Mouse (Mus musculus) thymus, postnatal 36 days (tissue): ENCODE results near the gene Pawr.
"Not testable (repeated sequence)": the region's sequence is repeated elsewhere in the genome, so short reads cannot be mapped to it uniquely, and the experiment has no call there.

ENCODE experiments used
- DNase-seq, 2 experiments: peaks; one replicate each; pipeline ENCODE4 v3.0.0; 2022; ENCODE audit warnings: mixed read lengths in 2 of 2

The Pawr gene

DNA sequence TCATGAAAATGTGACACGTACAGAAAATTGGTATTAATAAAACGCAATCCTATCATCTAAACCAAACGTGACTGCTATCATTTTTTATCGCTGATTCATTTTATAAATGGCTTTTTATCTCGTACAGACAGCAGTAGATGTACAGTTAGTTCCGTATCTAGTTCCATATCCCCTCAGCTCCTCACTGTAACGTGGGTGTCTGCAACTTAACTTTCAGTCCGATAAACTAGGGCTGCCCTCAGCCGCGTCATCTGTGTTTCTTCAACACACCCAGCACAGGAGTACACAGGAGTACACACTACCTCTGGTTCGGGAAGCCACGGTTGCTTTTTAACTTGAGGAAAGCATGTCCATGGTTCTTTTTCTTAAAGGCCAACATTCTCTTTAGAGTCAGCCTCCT lies 63.3 kb downstream of the Pawr start:
- DNase-seq: no peak

DNA sequence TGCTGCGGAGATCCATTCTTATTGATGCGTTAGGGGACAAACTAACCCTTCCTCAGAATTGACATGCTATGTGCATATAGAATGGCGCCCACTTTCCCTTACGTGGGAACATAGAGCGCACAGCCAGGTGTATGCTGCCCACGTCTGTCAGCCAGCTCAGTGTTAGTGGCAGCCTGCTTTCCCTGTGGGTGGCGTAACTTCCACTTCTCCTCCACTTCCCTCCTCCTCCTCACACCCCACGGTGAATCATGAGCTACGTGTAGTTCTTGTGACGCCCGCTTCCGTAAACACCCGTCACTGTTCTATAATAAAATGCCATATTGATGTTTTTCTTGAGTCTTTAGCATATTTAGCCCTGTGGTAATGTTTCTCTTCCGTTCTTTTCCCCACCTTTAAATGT lies 63.7 kb downstream of the Pawr start:
- no peak for DNase-seq

- DNase-seq: no peak
These were observed 70.8 kb downstream of the Pawr start for GRCm38 (mm10) chr10:108402751-108403150.

GRCm38 (mm10) chr10:108403366-108403865 lies 71.5 kb downstream of the Pawr start:
- DNase-seq: no peak

GRCm38 (mm10) chr10:108404087-108404486 lies 72.2 kb downstream of the Pawr start:
- no peak for DNase-seq

DNA sequence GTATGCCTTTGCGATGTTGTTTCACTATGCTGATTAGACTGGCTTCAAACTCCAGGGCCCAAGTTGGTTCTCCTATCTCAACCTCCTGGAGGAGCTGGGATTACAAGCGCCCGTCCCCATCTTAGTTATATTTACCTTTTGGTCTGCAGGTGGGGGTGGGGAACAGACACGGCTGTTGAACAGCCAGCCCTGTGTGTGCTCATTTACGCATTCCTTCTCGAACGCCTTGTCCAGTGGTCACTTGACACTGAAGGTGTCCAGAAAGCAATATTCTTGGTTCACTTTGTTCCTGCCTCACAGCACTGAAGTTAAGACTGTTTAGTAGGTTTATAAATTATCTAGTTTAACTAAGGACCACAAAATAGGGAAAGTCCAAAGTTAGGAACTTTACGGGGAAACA lies 73.2 kb downstream of the Pawr start:
- DNase-seq: no peak

DNA sequence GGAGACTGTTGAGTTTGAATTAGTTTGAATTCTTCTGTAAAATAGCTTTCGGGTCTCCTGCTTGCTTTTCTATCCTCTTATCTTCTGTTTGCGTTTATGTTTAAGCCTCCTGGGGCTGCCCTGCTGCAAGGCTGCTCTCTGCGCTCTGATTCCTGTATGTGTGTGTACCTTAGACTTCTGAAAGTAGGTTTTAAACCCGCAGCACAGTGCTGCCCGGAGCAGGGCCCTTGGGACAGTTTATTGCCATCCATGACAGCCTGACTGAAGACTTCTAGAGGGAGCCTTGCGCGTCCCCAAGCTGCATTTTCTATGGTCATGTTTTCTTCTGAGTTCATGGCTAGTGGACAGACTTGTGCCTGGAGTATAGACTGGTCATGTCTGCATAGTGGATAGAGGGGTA lies 74.0 kb downstream of the Pawr start:
- DNase-seq: no peak

DNA sequence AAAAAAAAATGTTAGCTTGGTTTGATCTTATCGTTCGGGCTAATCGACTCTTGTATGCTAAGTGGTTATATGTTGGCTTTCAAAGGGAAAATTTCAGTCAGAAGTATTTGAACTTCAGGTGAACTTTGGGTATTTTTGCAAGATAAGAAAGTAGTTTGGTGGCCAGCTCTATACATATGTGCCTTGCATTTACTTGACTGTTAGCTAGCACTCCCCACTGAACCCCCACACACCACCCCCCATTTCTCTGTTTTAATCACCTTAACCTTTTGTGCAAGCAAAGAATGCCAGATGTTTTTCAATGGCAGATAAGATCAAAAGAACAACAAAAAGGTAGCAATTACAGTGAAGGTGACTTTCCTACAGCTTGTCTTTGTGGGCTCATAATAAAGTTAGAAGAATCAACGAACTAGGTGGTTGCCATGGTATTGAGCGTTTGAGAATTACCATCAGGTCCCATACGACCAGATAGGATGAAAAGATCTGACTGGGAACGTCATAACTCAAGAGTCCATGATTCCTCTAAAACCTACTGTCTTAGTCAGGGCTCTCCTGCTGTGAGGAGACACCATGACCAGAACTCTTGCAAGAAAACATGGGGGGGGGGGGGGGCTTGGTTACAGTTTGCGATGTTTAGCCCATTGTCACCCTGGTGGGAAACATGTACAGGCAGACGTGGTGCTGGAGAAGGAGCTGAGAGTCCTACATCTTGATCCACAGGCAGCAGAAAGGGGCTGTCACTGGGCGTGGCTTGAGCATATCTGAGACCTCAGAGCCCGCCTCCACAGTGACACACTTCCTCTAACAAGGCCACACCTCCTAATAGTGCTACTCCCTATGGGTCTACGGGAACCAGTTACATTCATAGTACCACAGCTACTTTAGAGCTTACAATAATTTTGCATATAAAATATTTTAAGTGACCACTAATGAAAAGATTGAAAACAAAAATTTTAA lies 75.2 kb downstream of the Pawr start:
- DNase-seq: no peak

DNA sequence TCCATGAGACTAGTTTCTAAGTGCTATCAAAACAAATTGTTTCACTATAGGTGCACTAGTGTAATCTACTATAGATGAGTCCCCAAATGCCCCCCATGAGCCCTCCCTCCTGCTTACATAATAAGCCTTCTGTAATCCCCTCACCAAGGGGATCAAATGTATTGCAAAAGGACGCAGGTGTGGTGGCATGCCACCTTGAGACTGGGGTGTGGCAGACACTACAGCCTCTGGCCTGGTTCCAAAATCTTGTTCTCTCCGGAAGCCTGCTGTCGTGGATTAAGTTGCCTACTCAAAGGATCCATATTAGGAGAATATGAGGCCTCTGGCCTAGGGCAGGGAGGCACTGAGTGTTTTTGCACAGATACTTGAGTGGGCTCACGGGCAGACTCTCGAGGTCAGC lies 76.1 kb downstream of the Pawr start:
- DNase-seq: no peak

DNA sequence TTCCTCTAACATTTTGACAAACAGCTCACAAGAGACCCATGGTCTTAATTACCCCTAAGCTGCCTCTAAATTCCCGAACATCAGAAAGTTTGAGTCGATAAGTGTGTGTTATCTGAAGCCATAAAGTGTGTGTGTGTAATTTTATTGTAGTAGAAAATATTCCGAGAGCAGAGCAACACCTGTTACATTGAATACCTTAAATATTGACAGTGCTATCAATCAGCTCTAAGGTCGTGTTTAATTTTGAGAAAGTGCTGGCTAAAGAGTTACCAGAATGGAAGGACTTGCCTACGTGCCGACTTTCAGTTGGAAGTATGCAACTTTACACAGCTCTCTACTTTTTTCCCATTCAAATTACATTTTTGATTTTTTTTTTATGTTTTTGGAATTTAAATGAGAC lies 76.5 kb downstream of the Pawr start:
- no peak for DNase-seq

DNA sequence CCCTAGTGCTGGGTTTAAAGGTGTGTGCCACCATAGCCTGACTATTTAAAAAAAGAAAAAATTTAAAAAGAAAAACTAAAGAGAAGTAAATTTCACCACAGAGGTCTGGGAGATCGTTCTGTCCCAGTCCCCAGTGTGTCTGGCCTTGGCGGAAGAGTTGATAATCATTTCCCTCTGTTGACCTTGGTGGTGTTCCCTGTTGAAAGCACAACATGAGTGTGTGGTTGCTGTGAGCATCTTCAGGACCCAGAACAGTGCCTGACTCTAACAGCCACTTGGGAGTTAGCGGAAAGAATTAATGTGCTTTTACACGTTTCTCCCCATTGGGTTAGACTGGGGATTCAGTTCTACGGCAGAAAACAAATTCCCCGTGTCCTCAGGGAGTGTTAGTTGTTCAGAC lies 77.1 kb downstream of the Pawr start:
- DNase-seq: no peak

DNA sequence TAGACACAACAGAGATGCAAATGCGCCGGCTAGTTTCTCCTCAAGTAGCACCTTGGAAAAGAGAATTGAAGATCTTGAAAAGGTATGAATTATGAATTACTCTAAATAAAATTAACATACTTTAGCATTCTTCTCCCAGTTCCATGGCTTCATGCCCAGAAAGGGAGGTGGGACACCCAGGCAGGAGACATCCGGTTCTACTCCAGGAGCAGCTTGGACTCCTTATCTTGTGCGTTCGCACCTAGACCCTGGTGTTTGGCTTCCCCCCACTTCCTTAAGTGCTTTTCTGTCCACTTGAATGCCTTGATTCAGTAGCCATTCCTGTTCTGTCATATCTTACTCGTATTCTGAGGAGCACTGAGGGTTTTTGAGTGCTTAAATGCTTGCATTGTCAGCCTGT lies 77.6 kb downstream of the Pawr start:
- DNase-seq: no peak

- no peak for DNase-seq
These were observed 83.2 kb downstream of the Pawr start for GRCm38 (mm10) chr10:108414936-108415635.

GRCm38 (mm10) chr10:108417448-108417847 lies 85.5 kb downstream of the Pawr start:
- no peak for DNase-seq

GRCm38 (mm10) chr10:108430553-108430952 lies 98.6 kb downstream of the Pawr start:
- DNase-seq: no peak

DNA sequence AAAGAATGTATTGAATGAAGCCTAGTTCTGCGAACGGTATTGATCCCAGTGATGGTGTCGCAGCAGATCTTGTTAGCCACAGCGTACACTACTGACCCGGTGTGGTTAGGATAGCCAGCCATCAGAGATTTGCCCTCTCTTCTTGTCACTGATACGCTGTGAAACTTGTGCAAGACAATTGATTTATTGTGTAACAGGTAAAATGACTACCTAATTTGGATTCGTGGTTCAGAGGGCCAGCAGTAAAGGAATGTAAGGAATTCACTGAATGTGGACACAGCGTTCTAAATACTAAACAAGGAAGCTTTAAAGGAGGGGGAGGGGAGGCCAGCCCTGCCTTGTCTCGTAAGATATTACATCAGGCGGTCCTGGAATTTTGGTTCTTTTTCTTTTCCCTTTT lies 100.3 kb downstream of the Pawr start:
- no peak for DNase-seq

- no peak for DNase-seq
These were observed 102.1 kb downstream of the Pawr start for GRCm38 (mm10) chr10:108433976-108434375.

- no peak for DNase-seq
These were observed 103.7 kb downstream of the Pawr start for GRCm38 (mm10) chr10:108435616-108436015.

DNA sequence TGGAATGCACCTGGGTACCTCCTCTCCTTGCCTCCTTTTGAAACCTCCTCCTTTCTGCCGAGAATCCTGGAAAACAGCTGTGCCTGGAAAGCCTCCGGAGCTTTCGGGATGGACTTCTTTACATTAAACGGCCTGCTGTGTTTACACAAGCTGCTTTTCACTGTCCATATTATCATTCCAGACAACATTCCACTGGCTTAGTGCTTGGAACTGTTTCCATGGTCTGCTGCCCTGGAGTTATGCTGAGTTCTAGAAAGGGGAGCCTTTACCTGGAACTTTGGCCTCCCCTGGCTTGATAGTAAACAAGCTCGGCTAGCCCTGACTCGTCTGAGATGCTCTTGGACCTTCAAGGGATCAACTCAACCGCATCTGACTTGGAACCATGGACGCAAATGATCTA lies 104.4 kb downstream of the Pawr start:
- no peak for DNase-seq

DNA sequence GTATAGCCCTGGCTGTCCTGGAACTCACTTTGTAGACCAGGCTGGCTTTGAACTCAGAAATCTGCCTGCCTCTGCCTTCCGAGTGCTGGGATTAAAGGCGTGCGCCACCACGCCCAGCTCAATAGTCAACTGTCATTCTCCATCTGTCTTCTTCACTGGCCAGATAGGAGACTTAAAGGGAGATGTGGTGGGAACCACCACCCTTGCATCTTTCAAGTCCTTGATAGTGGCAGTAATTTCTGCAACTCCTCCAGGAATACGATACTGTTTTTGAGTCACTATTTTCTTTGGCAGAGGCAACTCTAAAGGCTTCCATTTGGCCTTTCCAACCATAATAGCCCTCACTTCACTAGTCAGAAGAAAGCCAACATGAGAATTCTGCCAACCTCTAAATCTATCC lies 108.3 kb downstream of the Pawr start:
- not testable (repeated sequence) for DNase-seq

GRCm38 (mm10) chr10:108443931-108444876 lies 112.3 kb downstream of the Pawr start:
- DNase-seq: no peak

- DNase-seq: no peak
These were observed 113.2 kb downstream of the Pawr start for GRCm38 (mm10) chr10:108445123-108445522.

DNA sequence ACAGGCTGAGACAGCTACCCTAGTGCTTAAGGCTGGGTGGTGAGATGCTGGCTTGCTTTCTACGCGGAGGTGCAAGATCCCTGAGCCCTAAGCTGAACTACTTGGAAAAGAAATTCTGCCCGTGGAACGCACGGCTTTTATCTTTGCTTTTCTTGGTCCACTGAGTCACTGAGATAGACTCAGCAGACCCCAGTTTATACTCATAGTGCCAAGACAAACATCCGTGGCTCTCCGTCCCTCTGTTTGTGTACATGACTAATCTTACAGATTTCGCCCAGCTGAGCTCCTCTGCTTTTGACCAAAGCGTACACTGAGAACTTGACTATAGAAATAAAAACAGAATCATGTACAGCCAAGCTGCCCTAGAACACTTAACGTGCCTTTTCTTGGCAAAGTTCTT lies 113.7 kb downstream of the Pawr start:
- no peak for DNase-seq
